Mouse (Mus musculus) midbrain, postnatal 0 days (tissue): ENCODE measurements around the gene Hist1h1e. TPM values are rescaled to one million over a fixed set of nuclear protein-coding genes. Genes with fewer than 3 reads are reported as not detected.
A peak's percentile ranks its signal among the peaks of the same experiment; 100 is the strongest.
"Not testable (repeated sequence)": the region's sequence is repeated elsewhere in the genome, so short reads cannot be mapped to it uniquely, and the experiment has no call there.

Source experiments
- ATAC-seq: fragments of 200-750 bp; cut with Nextera tagmentation; 2 replicates; pipeline ENCODE4 v1.8.0; 2017; ENCODE audit warnings: moderate number of reproducible peaks, mild to moderate bottlenecking, moderate TSS enrichment, moderate library complexity; ENCODE audit not compliant: low FRiP score
- DNase-seq: peaks from one replicate; pipeline ENCODE4 v3.0.0-alpha.2; 2015; ENCODE audit warnings: low spot score
- H3K27ac ChIP-seq: fragments of 300-500 bp; sonication (generic); 2 replicates; pipeline ENCODE4 v1.5.1; 2014; ENCODE audit warnings: low read depth, mild to moderate bottlenecking, low read length, mixed read lengths
- H3K27me3 ChIP-seq: fragments of 300-500 bp; sonication (generic); 2 replicates; pipeline ENCODE4 v1.6.1; 2014; ENCODE audit warnings: low read length, control low read depth, mixed read lengths; ENCODE audit not compliant: insufficient read depth
- H3K36me3 ChIP-seq: fragments of 300-500 bp; sonication (generic); 2 replicates; pipeline ENCODE4 v1.6.1; 2014; ENCODE audit warnings: low read length, control low read depth, mixed read lengths; ENCODE audit not compliant: insufficient read depth
- H3K4me1 ChIP-seq: fragments of 300-500 bp; sonication (generic); 2 replicates; pipeline ENCODE4 v1.6.1; 2014; ENCODE audit warnings: mild to moderate bottlenecking, control low read depth, antibody characterized with exemption, low read length, mixed read lengths; ENCODE audit not compliant: insufficient read depth
- H3K4me2 ChIP-seq: fragments of 300-500 bp; sonication (generic); 2 replicates; pipeline ENCODE4 v1.6.1; 2014; ENCODE audit warnings: low read depth, mild to moderate bottlenecking, low read length, mixed read lengths; ENCODE audit not compliant: poor library complexity, severe bottlenecking
- H3K4me3 ChIP-seq: fragments of 300-500 bp; sonication (generic); 2 replicates; pipeline ENCODE4 v1.5.1; 2014; ENCODE audit warnings: low read depth, mild to moderate bottlenecking, low read length, moderate library complexity
- H3K9ac ChIP-seq: fragments of 300-500 bp; sonication (generic); replicated peaks from 2 replicates; pipeline ENCODE4 v1.6.1; 2014; ENCODE audit warnings: mild to moderate bottlenecking, low read length, moderate library complexity, mixed read lengths; ENCODE audit not compliant: poor library complexity, severe bottlenecking
- H3K9me3 ChIP-seq: fragments of 300-500 bp; sonication (generic); 2 replicates; pipeline ENCODE4 v1.6.1; 2016; ENCODE audit warnings: low read length, control low read depth
- CTCF ChIP-seq: IDR thresholded peaks from 2 replicates; pipeline ENCODE4 v1.5.1; 2016; ENCODE audit warnings: antibody characterized with exemption, mild to moderate bottlenecking
- WGBS: fragments of 180-500 bp; shearing (Covaris S2); extraction: QIAGEN DNeasy Blood & Tissue Kit; methylation state at CpG from one replicate; pipeline ENCODE4 v1.1.7; 2014; 5-methylcytosine and 5-hydroxymethylcytosine counted together
- polyA plus RNA-seq: library from polyadenylated mRNA; unstranded; fragments of >200 nt; fragmentation: Nextera tagmentation; extraction: Ambion mirVana; gene quantifications from 2 replicates; pipeline ENCODE4 v1.2.1, GENCODE M21; 2015
- total RNA-seq: library from RNA; depleted of rRNA; stranded (reverse); fragments of >200 nt; gene quantifications from 2 replicates; pipeline ENCODE4 v1.2.3, GENCODE M21; 2014

Hist1h1e gene
- total and polyA plus RNA-seq, 2 experiments from 2014 or later, result 9.5 to 160 TPM

DNA sequence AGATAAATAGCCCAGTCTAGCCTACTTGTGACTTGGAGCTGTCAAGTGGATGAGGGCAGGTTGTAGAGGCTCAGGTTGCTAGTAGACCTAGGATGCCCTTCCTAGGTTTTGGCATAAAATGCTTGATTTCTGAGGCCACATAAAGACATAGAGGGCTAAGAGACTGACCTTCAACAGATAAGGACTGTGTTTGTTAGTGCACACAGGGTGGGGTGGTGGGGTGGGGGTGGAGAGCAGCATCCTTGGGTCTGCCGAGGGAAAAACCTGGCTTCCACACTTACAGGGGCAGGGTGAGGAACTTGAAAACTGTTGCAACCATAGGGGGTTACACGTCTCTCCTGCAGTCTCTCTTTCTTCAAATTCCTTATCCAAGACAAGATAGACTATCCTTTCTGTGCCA, 27.2 kb downstream of the Hist1h1e start:
- Histone ChIP-seq H3K9ac (no peak overlapping the region), H3K4me3 (no peak overlapping the region), H3K36me3 (no peaks in the 10 kb centered on the region), H3K27me3 (no peaks in the 10 kb centered on the region), H3K27ac (no peak overlapping the region), H3K9me3 (no peaks in the 10 kb centered on the region), H3K4me2 (no peak overlapping the region), H3K4me1 (no peaks in the 10 kb centered on the region)
- WGBS, result 78% methylated on average over 2 of the region's 2 CpGs
- ATAC-seq, result no peak
- no peak for TF ChIP-seq CTCF
- DNase-seq, result no peak

DNA sequence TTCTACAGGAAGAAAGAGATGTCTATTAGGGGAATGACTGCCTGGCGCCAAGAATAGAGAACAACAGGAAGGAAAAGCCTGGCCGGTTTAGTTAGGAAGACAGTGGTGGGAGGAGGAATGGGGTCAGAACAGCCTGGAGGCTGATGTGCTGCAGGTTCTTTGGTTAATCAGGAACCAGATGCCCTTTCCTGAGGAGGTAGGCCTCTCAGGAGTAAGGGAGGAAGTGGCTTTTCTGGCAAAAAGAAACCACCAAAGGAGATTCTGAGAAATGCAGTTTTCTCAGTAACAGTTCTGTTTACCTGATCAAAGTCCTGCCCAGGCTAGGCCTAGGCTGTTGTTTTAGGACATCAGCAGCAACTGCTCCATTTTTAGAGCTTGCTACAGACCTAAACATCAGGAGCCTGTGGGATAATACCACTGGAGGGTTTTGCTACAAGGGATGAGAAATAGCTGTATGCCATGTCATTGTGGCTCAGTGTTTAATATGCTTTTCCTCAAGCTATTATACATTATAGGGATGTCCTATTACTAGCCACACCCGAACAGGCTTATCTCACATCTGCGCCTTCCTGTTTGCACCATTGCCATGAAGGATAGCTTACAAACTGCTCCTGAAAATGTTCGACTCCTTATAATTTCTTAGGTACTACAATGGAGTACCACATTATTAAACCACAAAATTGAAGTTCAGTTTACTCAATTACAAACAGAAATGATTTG, 29.1 kb downstream of the Hist1h1e start:
- ATAC-seq (no peak), DNase-seq (no peak)
- no peak for TF ChIP-seq CTCF
- Histone ChIP-seq H3K27me3 (no peaks in the 10 kb centered on the region), H3K4me1 (no peaks in the 10 kb centered on the region), H3K9ac (no peak overlapping the region), H3K9me3 (no peaks in the 10 kb centered on the region), H3K4me3 (no peak overlapping the region), H3K27ac (no peak overlapping the region), H3K4me2 (no peak overlapping the region), H3K36me3 (no peaks in the 10 kb centered on the region)
- WGBS, result 89% methylated on average over 5 of the region's 5 CpGs

- Histone ChIP-seq H3K36me3 (no peaks in the 10 kb centered on the region), H3K9ac (no peak overlapping the region), H3K27me3 (no peaks in the 10 kb centered on the region), H3K4me2 (no peak overlapping the region), H3K4me3 (no peak overlapping the region), H3K27ac (no peak overlapping the region), H3K4me1 (no peaks in the 10 kb centered on the region), H3K9me3 (no peaks in the 10 kb centered on the region)
- DNase-seq (no peak), ATAC-seq (no peak)
- WGBS, result 88% methylated on average over 7 of the region's 7 CpGs
- no peak for TF ChIP-seq CTCF
These were observed 29.7 kb downstream of the Hist1h1e start for GRCm38 (mm10) chr13:23592614-23593013.

GRCm38 (mm10) chr13:23591886-23592285, 30.5 kb downstream of the Hist1h1e start:
- H3K27ac ChIP-seq, H3K36me3 ChIP-seq, H3K27me3 ChIP-seq, H3K4me2 ChIP-seq, DNase-seq, H3K9me3 ChIP-seq, ATAC-seq, H3K9ac ChIP-seq, H3K4me1 ChIP-seq, H3K4me3 ChIP-seq: not testable (repeated sequence)
- WGBS, result 94% methylated on average over 7 of the region's 7 CpGs

DNA sequence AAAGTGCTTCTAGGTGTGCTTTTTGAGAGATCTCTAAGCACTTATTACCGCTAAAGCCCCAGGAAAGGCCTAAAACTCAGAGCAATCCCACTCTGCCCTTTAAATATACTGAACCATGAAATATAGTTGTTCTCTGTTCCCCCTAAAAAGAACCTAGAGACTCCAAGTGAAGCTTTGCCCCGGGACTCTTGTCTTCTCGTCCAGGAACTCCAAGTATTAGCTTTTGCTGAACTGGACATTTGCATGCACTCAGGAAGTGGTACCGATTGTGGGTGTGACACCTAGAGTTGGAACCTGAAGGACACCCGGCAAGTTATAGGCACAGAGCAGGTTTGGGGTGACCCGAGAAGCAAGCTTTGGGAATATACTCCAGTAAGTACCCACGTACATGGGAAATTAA, 31.2 kb downstream of the Hist1h1e start:
- Histone ChIP-seq H3K9me3 (no peaks in the 10 kb centered on the region), H3K27ac (no peak overlapping the region), H3K4me2 (no peak overlapping the region), H3K36me3 (no peaks in the 10 kb centered on the region), H3K4me1 (no peaks in the 10 kb centered on the region), H3K27me3 (no peaks in the 10 kb centered on the region), H3K9ac (no peak overlapping the region), H3K4me3 (no peak overlapping the region)
- DNase-seq (no peak), ATAC-seq (no peak)
- no peak for TF ChIP-seq CTCF
- WGBS, result 93% methylated on average over 7 of the region's 7 CpGs

DNA sequence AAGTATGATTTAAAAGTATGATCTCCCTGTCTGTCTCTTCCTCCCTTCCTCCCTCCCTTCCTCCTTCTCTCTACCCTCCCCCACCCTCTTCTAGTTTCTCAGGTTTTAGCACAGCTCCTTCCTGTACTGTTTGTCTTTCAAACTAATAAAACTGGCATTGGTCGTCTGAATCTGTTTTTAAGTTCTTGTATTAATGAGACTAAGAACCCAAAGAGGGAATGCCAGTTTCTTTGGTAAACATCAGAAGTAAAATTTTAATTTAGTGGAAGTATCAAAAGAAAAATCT, 35.5 kb downstream of the Hist1h1e start:
- no peaks in the 10 kb centered on the region for H3K9me3 ChIP-seq
- no peak for TF ChIP-seq CTCF
- peak overlapping the region; percentile 85 for H3K4me2 ChIP-seq
- peak overlapping the region; percentile 47 for H3K4me3 ChIP-seq
- DNase-seq (no peak), ATAC-seq (no peak)
- H3K27me3 ChIP-seq, result no peaks in the 10 kb centered on the region
- H3K27ac ChIP-seq, result no peak overlapping the region
- no peaks in the 10 kb centered on the region for H3K36me3 ChIP-seq
- WGBS, result 3% methylated on average over 1 of the region's 1 CpGs
- no peak overlapping the region; the same call in 1 of the 2 replicates for H3K9ac ChIP-seq
- peaks cover 1% of the 10 kb centered on the region; the same call in 1 of the 2 replicates for H3K4me1 ChIP-seq
